Mouse (Mus musculus) hindbrain, embryonic 10.5 days (tissue): ENCODE results near the gene Asb17. TPM values are rescaled to one million over a fixed set of nuclear protein-coding genes. Genes with fewer than 3 reads are reported as not detected.
"Not testable (repeated sequence)": the region's sequence is repeated elsewhere in the genome, so short reads cannot be mapped to it uniquely, and the experiment has no call there.

Experiments
- DNase-seq: peaks from one replicate; pipeline ENCODE4 v3.0.0-alpha.2; 2017; ENCODE audit warnings: low spot score
- H3K27ac ChIP-seq: fragments of 300-500 bp; sonication (generic); 2 replicates; pipeline ENCODE4 v1.5.1; 2016; ENCODE audit warnings: mild to moderate bottlenecking, moderate library complexity
- H3K27me3 ChIP-seq: fragments of 300-500 bp; sonication (generic); 2 replicates; pipeline ENCODE4 v1.6.1; 2016; ENCODE audit warnings: mild to moderate bottlenecking; ENCODE audit not compliant: poor library complexity, insufficient read depth, severe bottlenecking
- H3K36me3 ChIP-seq: fragments of 300-500 bp; sonication (generic); 2 replicates; pipeline ENCODE4 v1.6.1; 2016; ENCODE audit warnings: mild to moderate bottlenecking, moderate library complexity
- H3K4me1 ChIP-seq: fragments of 300-500 bp; sonication (generic); replicated peaks from 2 replicates; pipeline ENCODE4 v1.6.1; 2016; ENCODE audit warnings: mild to moderate bottlenecking
- H3K4me3 ChIP-seq: fragments of 300-500 bp; sonication (generic); 2 replicates; pipeline ENCODE4 v1.5.1; 2016; ENCODE audit warnings: mild to moderate bottlenecking, moderate library complexity
- H3K9me3 ChIP-seq: fragments of 300-500 bp; sonication (generic); 2 replicates; pipeline ENCODE4 v1.6.1; 2016; ENCODE audit warnings: mild to moderate bottlenecking, moderate library complexity
- WGBS: fragments of 180-500 bp; shearing (Covaris S2); methylation state at CpG from one replicate; pipeline ENCODE4 v1.1.7; 2016; 5-methylcytosine and 5-hydroxymethylcytosine counted together
- polyA plus RNA-seq: library from polyadenylated mRNA; unstranded; fragments of >200 nt; fragmentation: Nextera tagmentation; extraction: Ambion mirVana; gene quantifications from 2 replicates; pipeline ENCODE4 v1.2.1, GENCODE M21; 2016

Gene Asb17
- polyA plus RNA-seq, 1 experiment from 2014 or later = 0.39 TPM

DNA sequence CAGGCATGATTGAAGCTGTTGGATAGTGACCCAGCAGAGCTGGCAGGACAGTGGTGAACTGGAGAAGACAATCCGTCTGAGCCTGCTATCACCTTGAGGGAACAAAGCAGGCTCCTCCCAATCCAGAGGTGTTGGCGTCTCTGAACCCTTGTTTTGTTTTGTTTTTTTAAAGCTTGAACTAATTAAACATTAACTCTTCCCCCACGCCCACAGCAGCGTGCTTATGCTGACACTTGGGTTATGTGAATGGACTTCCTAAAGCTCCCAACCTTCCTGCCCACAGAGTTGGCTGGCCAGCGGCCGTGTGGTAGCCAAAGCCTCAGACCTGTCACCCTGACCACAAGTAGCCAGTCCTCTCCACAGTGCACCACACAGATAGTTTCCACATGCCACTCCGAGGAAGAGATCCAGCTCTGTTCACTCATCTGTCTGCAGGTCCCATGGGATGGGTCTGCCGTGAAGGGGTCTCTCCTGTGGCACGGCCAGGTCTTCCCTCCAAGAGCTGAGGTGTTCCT is 26.6 kb upstream of the Asb17 start:
- no peak for DNase-seq
- Histone ChIP-seq H3K4me1 (0 out of 2 replicates have a peak, but pooled peaks cover 3% of the 10 kb centered on the region), H3K9me3 (no peaks in the 10 kb centered on the region), H3K27me3 (no peaks in the 10 kb centered on the region), H3K4me3 (no peak overlapping the region), H3K27ac (0 out of 2 replicates have a peak overlapping the region, but pooled peaks have one; percentile 23), H3K36me3 (no peaks in the 10 kb centered on the region)
- 84% methylated on average over 9 of the region's 9 CpGs for WGBS

DNA sequence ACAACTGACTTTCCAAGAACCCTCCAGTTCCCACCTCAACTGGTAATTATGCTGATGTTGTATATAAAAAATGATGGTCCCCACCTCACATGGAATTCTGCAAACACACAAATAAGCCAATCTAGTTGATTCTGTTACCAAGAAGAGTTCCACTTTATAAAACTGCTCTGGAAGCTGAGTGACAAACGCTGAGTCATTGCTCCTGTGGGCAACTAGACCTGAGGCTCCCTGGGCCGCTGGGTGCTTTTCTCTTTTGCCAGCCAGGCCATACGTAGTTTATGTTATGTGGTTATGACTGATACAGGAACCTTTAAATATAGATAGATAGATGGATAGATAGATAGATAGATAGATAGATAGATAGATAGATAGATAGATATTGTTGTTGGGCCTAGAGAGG is 25.3 kb upstream of the Asb17 start:
- DNase-seq = no peak
- Histone ChIP-seq H3K4me1 (peaks cover 5% of the 10 kb centered on the region; the same call in 1 of the 2 replicates), H3K4me3 (no peak overlapping the region), H3K9me3 (no peaks in the 10 kb centered on the region), H3K36me3 (no peaks in the 10 kb centered on the region), H3K27ac (no peak overlapping the region), H3K27me3 (no peaks in the 10 kb centered on the region)
- WGBS = 94% methylated on average over 3 of the region's 3 CpGs

DNA sequence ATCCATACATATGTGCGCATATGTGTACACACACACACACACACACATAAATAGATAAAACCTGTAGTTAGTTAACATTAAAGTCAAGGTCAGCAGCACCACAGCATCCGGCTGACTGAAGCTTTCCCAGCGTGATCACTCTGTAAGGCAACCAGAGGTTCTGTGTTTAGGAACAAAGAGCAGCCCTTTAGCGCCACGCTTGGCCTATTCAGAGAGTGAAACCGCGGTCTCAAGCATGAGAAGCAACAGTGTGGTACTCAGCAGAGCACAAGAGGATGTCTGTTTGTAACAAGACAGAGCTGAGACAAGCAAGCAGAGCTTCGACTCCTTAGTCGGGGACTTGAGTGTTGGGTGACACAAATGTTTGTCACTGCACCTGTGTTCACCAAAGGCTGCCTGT is 24.6 kb upstream of the Asb17 start:
- peaks cover 8% of the 10 kb centered on the region; the same call in 1 of the 2 replicates for H3K4me1 ChIP-seq
- no peak overlapping the region for H3K27ac ChIP-seq
- H3K4me3 ChIP-seq = no peak overlapping the region
- H3K36me3 ChIP-seq = no peaks in the 10 kb centered on the region
- no peaks in the 10 kb centered on the region for H3K27me3 ChIP-seq
- 78% methylated on average over 9 of the region's 9 CpGs for WGBS
- no peaks in the 10 kb centered on the region for H3K9me3 ChIP-seq
- no peak for DNase-seq

DNA sequence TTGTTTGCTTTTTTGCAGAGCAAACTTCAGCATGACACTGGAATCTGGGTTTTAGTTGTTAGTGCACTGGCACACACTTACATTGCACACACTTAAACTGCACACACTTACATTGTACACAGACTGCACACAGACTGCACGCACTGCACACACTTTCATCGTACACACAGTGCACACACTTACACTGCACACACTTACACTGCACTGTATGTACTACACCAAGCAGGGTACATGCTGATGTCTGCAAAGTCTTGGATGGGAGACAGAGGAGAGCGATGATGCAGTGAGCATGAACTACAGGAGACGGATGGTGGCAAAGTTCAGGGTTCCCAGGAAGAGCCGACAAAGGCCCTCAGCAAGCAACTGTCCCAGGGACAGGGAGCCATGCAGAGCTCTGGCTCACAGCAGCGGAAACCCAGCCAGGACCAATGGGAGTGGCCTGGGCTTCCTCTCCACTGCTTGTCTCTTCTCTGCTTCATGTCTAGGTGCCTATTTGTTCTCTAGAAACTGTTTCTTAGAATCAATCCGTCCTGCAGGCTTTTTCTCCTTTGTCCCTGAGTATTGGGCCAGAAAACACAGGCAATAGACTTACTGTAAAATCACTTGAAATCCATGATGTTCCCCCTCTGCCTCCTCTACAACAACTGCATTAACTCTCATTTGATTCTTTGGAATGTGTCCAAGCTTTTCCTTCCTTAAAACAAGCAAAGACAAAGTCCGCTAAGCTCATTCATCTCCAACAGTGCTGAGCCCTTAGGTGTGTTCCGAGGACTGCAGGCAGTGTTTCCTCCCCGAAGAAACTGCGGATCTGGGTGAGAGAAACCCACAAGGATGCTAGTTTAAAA is 20.1 kb upstream of the Asb17 start:
- peaks cover 13% of the 10 kb centered on the region for H3K4me1 ChIP-seq
- no peak for DNase-seq
- H3K36me3 ChIP-seq = no peaks in the 10 kb centered on the region
- WGBS = 75% methylated on average over 11 of the region's 11 CpGs
- no peaks in the 10 kb centered on the region for H3K27me3 ChIP-seq
- H3K27ac ChIP-seq = no peak overlapping the region; the same call in 1 of the 2 replicates
- no peaks in the 10 kb centered on the region for H3K9me3 ChIP-seq
- H3K4me3 ChIP-seq = no peak overlapping the region

DNA sequence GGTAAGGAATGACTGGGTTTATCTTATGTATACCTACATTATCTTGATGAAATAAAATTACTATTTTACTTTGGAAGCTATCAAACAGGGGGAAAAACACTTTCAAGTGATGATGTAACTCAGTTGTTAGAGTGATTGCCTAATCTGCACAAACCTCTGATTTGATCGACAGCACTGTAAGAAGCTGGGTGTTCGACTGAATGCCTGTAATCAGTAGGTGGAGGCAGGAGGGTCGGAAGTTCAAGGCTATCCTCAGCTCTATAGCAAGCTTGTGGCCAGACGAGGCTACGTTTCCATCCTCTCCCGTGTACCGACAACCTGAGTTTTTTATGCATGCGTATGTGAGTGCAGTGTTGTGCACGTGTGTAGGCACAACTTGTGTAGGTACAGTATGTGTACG is 18.8 kb upstream of the Asb17 start:
- Histone ChIP-seq H3K4me3 (no peak overlapping the region), H3K36me3 (no peaks in the 10 kb centered on the region), H3K4me1 (peaks cover 10% of the 10 kb centered on the region), H3K27ac (no peak overlapping the region), H3K27me3 (no peaks in the 10 kb centered on the region), H3K9me3 (no peaks in the 10 kb centered on the region)
- DNase-seq = no peak
- 93% methylated on average over 10 of the region's 10 CpGs for WGBS

DNA sequence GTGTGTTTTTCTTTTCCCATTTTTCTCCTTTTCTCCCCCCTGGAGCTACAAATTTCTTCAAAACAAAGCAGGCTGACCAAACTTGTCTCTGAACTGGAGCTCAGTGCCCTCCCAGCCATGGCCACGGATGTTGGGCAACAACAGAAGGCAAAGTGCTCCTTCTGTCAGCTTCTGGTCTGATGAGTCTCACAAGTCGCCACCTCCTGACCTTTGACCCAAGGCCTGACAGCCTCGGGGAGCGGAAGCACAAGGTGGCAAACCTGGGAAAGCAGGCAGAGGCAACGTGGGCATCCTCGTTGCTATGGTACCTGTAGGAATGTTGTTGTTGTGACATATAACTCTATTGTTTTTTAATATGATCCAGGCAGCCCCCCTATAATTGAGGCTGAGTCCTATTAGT is 17.4 kb upstream of the Asb17 start:
- 19% methylated on average over 6 of the region's 6 CpGs for WGBS

DNA sequence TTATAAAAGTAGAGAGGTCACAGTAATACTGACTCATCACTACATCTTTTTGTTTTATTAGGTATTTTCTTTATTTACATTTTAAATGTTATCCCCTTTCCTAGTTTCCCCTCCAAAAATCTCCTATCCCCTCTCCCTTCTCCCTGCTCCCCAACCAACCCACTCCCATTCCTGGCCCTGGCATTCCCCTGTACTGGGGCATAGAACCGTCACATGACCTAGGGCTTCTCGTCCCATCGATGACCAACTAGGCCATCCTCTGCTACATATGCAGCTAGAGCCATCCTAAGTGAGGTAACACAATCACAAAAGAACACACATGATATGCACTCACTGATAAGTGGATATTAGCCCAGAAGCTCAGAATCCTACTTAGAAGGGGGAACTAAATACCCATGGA is 14.2 kb upstream of the Asb17 start:
- H3K36me3 ChIP-seq, H3K27me3 ChIP-seq, H3K4me3 ChIP-seq, H3K9me3 ChIP-seq, H3K27ac ChIP-seq, DNase-seq: not testable (repeated sequence)
- 94% methylated on average over 3 of the region's 3 CpGs for WGBS
- peaks cover 12% of the 10 kb centered on the region for H3K4me1 ChIP-seq

More for the DNA sequence above, 17.4 kb upstream of the Asb17 start:
- Histone ChIP-seq H3K36me3 (no peaks in the 10 kb centered on the region), H3K4me3 (no peak overlapping the region), H3K27me3 (no peaks in the 10 kb centered on the region), H3K9me3 (no peaks in the 10 kb centered on the region), H3K27ac (no peak overlapping the region), H3K4me1 (peaks cover 14% of the 10 kb centered on the region)
- peak; percentile 20 for DNase-seq

DNA sequence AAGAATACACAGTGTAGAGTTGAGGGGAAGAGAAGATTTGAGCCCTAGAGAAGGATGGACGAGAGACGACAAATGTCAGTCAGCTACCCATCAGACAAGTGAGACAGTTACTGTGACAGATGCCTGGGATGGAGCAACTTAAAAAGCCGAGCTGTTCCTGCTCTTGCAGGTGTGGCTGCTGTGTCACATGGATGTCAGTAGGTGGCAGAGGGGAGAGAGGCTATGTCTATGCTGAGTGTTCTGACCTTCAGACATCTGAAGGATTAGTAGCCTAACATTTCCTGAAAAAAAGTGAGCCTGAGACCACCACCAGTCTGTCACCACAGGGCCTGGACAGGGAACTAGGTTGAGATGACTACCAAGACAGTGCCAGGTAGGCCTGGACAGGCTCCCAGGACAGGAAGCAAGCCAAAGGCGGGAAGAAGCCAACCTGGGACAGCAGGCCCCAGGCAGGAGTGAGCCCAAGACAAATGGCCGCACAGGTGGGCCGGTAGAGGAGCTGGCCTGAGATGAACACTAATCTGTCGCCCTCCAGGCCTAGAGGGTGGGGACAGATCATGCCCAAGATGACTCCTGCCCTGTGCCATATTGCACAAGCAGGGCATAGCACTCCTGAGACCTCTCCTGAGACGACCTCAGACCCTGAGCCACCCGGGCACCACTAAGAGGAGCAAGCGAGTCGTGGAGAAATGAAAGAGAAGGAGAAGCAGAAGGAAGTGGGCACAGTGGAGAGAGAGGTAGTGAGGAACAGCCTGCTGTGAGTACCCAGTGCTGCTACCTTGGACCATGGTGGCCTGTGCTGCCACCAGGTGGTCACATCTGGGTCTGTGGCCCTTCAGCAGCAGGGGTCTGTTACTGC is 12.8 kb upstream of the Asb17 start:
- Histone ChIP-seq H3K9me3 (no peaks in the 10 kb centered on the region), H3K27ac (peak overlapping the region; percentile 46; the same call in 1 of the 2 replicates), H3K36me3 (no peaks in the 10 kb centered on the region), H3K4me3 (no peak overlapping the region), H3K4me1 (peaks cover 12% of the 10 kb centered on the region), H3K27me3 (no peaks in the 10 kb centered on the region; the same call in 1 of the 2 replicates)
- peak; percentile 23 for DNase-seq
- WGBS = 78% methylated on average over 11 of the region's 11 CpGs

DNA sequence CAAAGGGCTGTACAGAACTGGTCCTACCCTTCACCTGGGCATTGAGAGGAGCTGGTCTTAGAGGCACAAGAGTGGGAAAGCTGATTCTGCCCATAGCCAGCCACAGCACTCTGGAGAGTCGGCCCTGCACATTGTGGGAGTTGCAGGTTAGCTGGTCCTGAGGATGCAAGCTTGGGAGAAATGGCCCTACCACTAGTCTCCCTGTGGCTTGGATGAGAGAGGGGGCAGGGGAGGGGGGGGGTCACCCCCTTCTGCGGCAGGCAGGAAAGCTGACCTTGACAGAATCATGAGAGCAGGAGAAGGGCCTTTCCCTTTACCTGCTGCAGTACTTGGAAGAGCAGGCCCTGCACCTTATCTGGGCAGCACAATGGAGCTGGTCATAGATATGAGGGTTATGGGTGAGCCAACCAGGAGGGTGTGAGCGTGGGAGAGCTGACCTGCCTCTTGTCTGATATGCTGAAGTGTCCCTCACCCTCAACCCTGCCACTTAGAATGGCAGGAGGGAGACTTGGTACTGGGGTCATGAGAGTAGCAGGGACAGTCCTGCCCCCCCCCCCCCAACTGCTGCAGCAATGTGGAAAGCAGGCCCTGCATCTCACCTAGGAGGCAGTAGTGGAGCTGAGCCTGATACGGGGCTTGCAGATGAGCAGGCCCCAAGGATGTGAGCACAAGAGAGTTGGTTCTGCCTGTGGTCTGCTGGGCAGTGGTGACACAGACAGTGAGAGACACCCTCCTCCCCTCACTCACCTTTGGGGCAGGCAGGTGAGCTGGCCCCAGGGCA is 11.9 kb upstream of the Asb17 start:
- H3K9me3 ChIP-seq = no peaks in the 10 kb centered on the region
- H3K36me3 ChIP-seq = no peaks in the 10 kb centered on the region
- WGBS = 79% methylated on average over 4 of the region's 4 CpGs
- H3K27me3 ChIP-seq = no peaks in the 10 kb centered on the region; the same call in 1 of the 2 replicates
- peak overlapping the region; percentile 64 for H3K27ac ChIP-seq
- no peak for DNase-seq
- H3K4me1 ChIP-seq = peaks cover 7% of the 10 kb centered on the region; the same call in 1 of the 2 replicates
- no peak overlapping the region for H3K4me3 ChIP-seq

DNA sequence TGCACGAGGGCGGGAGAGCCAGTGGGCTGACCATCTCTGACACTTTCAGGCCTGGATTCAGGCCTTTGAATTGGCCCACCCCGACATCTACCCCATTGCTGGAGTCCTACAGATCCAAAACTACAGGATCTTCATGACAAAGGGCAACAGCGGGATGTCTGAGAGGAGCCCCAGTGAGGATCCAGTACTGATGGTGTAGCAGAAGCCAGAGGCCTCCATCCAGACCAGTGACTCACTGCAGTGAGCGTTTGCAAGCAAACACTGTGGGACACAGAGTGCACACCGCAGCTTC is 11.4 kb upstream of the Asb17 start:
- no peaks in the 10 kb centered on the region; the same call in 1 of the 2 replicates for H3K27me3 ChIP-seq
- WGBS = 40% methylated on average over 6 of the region's 6 CpGs
- no peak for DNase-seq

DNA sequence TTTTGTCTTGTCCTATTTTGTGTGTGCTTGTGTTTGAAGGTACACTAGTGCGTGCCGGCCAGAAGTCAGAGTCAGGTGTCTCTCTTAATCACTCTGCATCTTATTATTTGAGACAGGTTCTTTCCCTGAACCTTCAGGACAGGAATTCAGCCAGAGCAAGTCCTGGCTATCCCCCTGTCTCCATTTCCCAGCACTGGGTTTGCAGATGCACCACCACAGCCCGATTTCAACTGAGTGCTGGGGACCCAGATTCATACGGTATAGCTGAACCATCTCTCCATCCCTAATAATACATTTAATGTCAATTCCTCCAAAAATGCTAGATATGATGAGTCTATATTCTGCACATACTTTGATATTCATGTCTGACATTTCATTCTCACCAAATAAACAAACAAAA is 9.9 kb upstream of the Asb17 start:
- Histone ChIP-seq H3K27ac (no peak overlapping the region), H3K27me3 (no peaks in the 10 kb centered on the region; the same call in 1 of the 2 replicates), H3K36me3 (no peaks in the 10 kb centered on the region), H3K4me3 (no peak overlapping the region), H3K4me1 (peaks cover 7% of the 10 kb centered on the region; the same call in 1 of the 2 replicates), H3K9me3 (no peaks in the 10 kb centered on the region)
- WGBS = 92% methylated on average over 4 of the region's 4 CpGs
- DNase-seq = no peak

More for the DNA sequence above, 11.4 kb upstream of the Asb17 start:
- Histone ChIP-seq H3K4me1 (peaks cover 7% of the 10 kb centered on the region; the same call in 1 of the 2 replicates), H3K4me3 (no peak overlapping the region), H3K36me3 (no peaks in the 10 kb centered on the region), H3K27ac (peak overlapping the region; percentile 64), H3K9me3 (no peaks in the 10 kb centered on the region)

DNA sequence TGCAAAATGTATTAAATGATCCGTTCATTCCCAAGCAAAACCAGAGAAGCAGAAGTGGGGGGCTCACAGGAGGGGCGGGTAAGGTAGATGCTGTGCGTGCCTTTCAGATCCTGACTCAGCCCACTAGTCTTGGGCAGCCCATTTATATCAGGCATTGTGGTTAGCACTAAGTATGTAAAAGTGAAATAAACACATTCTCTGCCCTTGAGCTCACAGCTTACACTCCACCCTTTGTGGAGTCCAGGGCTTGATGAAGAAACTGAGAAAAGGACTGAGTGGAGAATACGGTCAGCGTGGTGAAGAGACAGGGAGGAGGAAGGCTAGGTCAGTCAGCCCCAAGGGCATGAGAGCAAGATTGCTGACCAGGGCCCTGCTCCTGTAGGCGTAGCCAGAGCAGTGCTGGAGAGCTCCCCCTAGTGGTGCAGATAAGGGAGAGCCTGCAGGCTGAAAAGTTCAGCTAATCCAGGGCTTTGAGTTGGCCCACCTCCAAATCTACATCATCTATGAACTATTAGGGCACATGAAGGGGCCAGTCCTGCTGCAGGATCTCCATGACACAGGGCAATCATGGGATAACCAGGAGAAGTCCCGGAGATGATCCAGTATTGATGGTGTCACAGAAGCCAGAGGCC is 8.4 kb upstream of the Asb17 start:
- Histone ChIP-seq H3K27me3 (no peaks in the 10 kb centered on the region; the same call in 1 of the 2 replicates), H3K9me3 (no peaks in the 10 kb centered on the region), H3K36me3 (no peaks in the 10 kb centered on the region), H3K4me3 (no peak overlapping the region), H3K27ac (no peak overlapping the region), H3K4me1 (peaks cover 7% of the 10 kb centered on the region; the same call in 1 of the 2 replicates)
- 62% methylated on average over 7 of the region's 7 CpGs for WGBS
- peak; percentile 73 for DNase-seq
